Mouse (Mus musculus): ENCODE measurements around the gene Gabpb1.
A peak's percentile ranks its signal among the peaks of the same experiment; 100 is the strongest.

Gabpb1 gene

GRCm38 (mm10) chr2:126596347-126597072 lies 79.6 kb downstream of the Gabpb1 start:
- no peak for DNase-seq (ENCODE audit: low read depth, low spot score)

GRCm38 (mm10) chr2:126593831-126594610 lies 82.1 kb downstream of the Gabpb1 start:
- DNase-seq (ENCODE audit: low read depth, low spot score) = peak; percentile 86

- no peak for DNase-seq (ENCODE audit: low read depth, low spot score)
Observed at GRCm38 (mm10) chr2:126591304-126591703, 84.8 kb downstream of the Gabpb1 start.

- DNase-seq (ENCODE audit: low read depth, low spot score) = no peak
Observed at GRCm38 (mm10) chr2:126587468-126587867, 88.7 kb downstream of the Gabpb1 start.

GRCm38 (mm10) chr2:126584621-126585369 lies 91.3 kb downstream of the Gabpb1 start:
- DNase-seq (ENCODE audit: low read depth, low spot score) = no peak

- no peak for DNase-seq (ENCODE audit: low read depth, low spot score)
Observed at GRCm38 (mm10) chr2:126583960-126584359, 92.2 kb downstream of the Gabpb1 start.

- no peak for DNase-seq (ENCODE audit: low read depth, low spot score)
Observed at GRCm38 (mm10) chr2:126579282-126579681, 96.9 kb downstream of the Gabpb1 start.

Data from brain, adult 2 months (tissue).